Mouse (Mus musculus): ENCODE data around the gene Ddx54. TPM values are rescaled to one million over a fixed set of nuclear protein-coding genes. Genes with fewer than 3 reads are reported as not detected.

Ddx54 gene
- polyA plus RNA-seq, 1 experiment from 2014 or later, result 33.1 TPM

- H3K4me1 ChIP-seq (ENCODE audit: control insufficient read depth, insufficient read depth, low read length), result peaks cover 5% of the 10 kb centered on the region; the same call in 1 of the 2 replicates
- H3K27ac ChIP-seq (replicated peaks; ENCODE audit: low read depth, low read length), result no peak overlapping the region
- no peaks in the 10 kb centered on the region for H3K9me3 ChIP-seq (ENCODE audit: control insufficient read depth, low read length)
- no peak overlapping the region for H3K9ac ChIP-seq (ENCODE audit: low read length)
- ATAC-seq (ENCODE audit: insufficient number of reproducible peaks, low FRiP score, low TSS enrichment, low read depth) (no peak), DNase-seq (ENCODE audit: low spot score) (no peak)
- H3K36me3 ChIP-seq (ENCODE audit: control insufficient read depth, insufficient read depth, low read length), result peaks cover 43% of the 10 kb centered on the region
- H3K4me3 ChIP-seq (ENCODE audit: low read depth, low read length), result no peak overlapping the region
- WGBS, result 94% methylated on average over 23 of the region's 23 CpGs
- no peaks in the 10 kb centered on the region for H3K27me3 ChIP-seq (ENCODE audit: control insufficient read depth, insufficient read depth, low read length)
- H3K4me2 ChIP-seq (ENCODE audit: low read depth, severe bottlenecking), result no peak overlapping the region
Measured at GRCm38 (mm10) chr5:120621078-120621765, 8.7 kb downstream of the Ddx54 start.

GRCm38 (mm10) chr5:120621846-120622197, 9.3 kb downstream of the Ddx54 start:
- Histone ChIP-seq H3K36me3 (ENCODE audit: control insufficient read depth, insufficient read depth, low read length) (peaks cover 45% of the 10 kb centered on the region), H3K27ac (replicated peaks; ENCODE audit: low read depth, low read length) (no peak overlapping the region), H3K4me3 (ENCODE audit: low read depth, low read length) (no peak overlapping the region), H3K9me3 (ENCODE audit: control insufficient read depth, low read length) (no peaks in the 10 kb centered on the region), H3K4me2 (ENCODE audit: low read depth, severe bottlenecking) (no peak overlapping the region), H3K4me1 (ENCODE audit: control insufficient read depth, insufficient read depth, low read length) (peaks cover 5% of the 10 kb centered on the region; the same call in 1 of the 2 replicates), H3K9ac (ENCODE audit: low read length) (no peak overlapping the region), H3K27me3 (ENCODE audit: control insufficient read depth, insufficient read depth, low read length) (no peaks in the 10 kb centered on the region)
- 93% methylated on average over 10 of the region's 10 CpGs for WGBS
- no peak for ATAC-seq (ENCODE audit: insufficient number of reproducible peaks, low FRiP score, low TSS enrichment, low read depth)
- DNase-seq (ENCODE audit: low spot score), result no peak

DNA sequence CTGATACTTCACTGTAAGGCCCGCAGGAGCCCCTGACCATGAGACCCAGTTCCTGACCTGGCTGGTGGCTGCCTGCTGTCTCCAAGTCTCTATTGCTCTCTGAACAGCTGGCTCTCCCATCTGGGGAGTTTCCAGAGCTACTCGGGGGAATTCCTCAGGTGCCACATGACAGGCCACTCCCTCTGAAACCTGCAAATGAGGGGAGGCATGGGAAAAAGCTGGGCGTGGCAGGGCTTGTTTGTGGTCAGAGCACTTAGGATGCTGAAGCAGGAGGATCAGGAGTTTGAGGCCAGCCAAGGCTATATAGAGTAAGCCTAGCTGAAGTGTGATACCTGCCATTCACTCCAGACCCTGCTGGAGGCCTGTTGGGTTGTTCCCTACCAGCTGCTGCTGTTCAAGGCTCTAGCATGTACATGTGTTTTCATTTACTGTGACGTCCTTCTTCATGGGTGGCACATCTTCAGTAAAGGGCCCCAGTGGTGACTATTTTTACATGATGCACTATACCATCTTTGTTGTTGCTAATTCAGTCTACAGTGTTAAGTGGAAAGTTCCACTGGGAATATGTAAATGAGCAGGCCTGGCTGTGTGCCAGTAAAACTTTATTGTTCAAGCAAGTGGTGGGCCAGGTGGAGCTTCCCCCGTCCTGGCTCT, 9.8 kb downstream of the Ddx54 start:
- ATAC-seq (ENCODE audit: insufficient number of reproducible peaks, low FRiP score, low TSS enrichment, low read depth) (no peak), DNase-seq (ENCODE audit: low spot score) (no peak)
- Histone ChIP-seq H3K36me3 (ENCODE audit: control insufficient read depth, insufficient read depth, low read length) (peaks cover 44% of the 10 kb centered on the region), H3K27ac (replicated peaks; ENCODE audit: low read depth, low read length) (no peak overlapping the region), H3K9ac (ENCODE audit: low read length) (no peak overlapping the region), H3K4me1 (ENCODE audit: control insufficient read depth, insufficient read depth, low read length) (peaks cover 5% of the 10 kb centered on the region; the same call in 1 of the 2 replicates), H3K4me2 (ENCODE audit: low read depth, severe bottlenecking) (no peak overlapping the region), H3K4me3 (ENCODE audit: low read depth, low read length) (no peak overlapping the region), H3K9me3 (ENCODE audit: control insufficient read depth, low read length) (no peaks in the 10 kb centered on the region), H3K27me3 (ENCODE audit: control insufficient read depth, insufficient read depth, low read length) (no peaks in the 10 kb centered on the region)
- WGBS, result 67% methylated on average over 5 of the region's 5 CpGs

DNA sequence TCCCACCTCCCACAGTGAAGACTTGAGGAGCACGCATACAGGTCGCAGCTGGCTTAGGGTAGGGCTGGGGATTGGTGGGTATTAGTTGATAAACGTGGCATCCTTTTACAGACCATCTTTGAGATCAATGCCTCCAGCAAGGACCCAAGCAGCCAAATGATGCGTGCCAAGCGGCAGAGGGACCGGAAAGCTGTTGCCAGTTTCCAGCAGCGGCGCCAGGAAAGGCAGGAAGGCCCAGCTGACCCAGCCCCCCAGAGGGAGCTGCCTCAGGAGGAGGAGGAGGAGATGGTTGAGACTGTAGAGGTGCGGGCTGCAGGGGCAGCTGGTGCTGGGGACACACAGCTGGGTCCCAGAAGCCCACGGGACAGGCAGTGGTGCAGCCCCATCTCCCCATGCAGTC, 11.9 kb downstream of the Ddx54 start:
- H3K36me3 ChIP-seq (ENCODE audit: control insufficient read depth, insufficient read depth, low read length), result peaks cover 37% of the 10 kb centered on the region

GRCm38 (mm10) chr5:120626399-120626798, 13.9 kb downstream of the Ddx54 start:
- H3K4me1 ChIP-seq (ENCODE audit: control insufficient read depth, insufficient read depth, low read length), result peaks cover 5% of the 10 kb centered on the region; the same call in 1 of the 2 replicates
- WGBS, result 22% methylated on average over 16 of the region's 19 CpGs
- no peak overlapping the region for H3K4me3 ChIP-seq (ENCODE audit: low read depth, low read length)
- H3K4me2 ChIP-seq (ENCODE audit: low read depth, severe bottlenecking), result no peak overlapping the region
- peak; percentile 73 for DNase-seq (ENCODE audit: low spot score)
- no peaks in the 10 kb centered on the region; the same call in 1 of the 2 replicates for H3K27me3 ChIP-seq (ENCODE audit: control insufficient read depth, insufficient read depth, low read length)
- ATAC-seq (ENCODE audit: insufficient number of reproducible peaks, low FRiP score, low TSS enrichment, low read depth), result peak; percentile 63; the same call in 1 of the 2 replicates
- H3K9me3 ChIP-seq (ENCODE audit: control insufficient read depth, low read length), result no peaks in the 10 kb centered on the region
- H3K9ac ChIP-seq (ENCODE audit: low read length), result no peak overlapping the region
- peaks cover 27% of the 10 kb centered on the region for H3K36me3 ChIP-seq (ENCODE audit: control insufficient read depth, insufficient read depth, low read length)
- H3K27ac ChIP-seq (replicated peaks; ENCODE audit: low read depth, low read length), result no peak overlapping the region

More for the DNA sequence above, 11.9 kb downstream of the Ddx54 start:
- no peaks in the 10 kb centered on the region for H3K9me3 ChIP-seq (ENCODE audit: control insufficient read depth, low read length)
- ATAC-seq (ENCODE audit: insufficient number of reproducible peaks, low FRiP score, low TSS enrichment, low read depth), result no peak
- H3K4me1 ChIP-seq (ENCODE audit: control insufficient read depth, insufficient read depth, low read length), result peaks cover 5% of the 10 kb centered on the region; the same call in 1 of the 2 replicates
- 90% methylated on average over 10 of the region's 10 CpGs for WGBS
- no peak overlapping the region for H3K4me3 ChIP-seq (ENCODE audit: low read depth, low read length)
- no peak overlapping the region for H3K4me2 ChIP-seq (ENCODE audit: low read depth, severe bottlenecking)
- H3K27me3 ChIP-seq (ENCODE audit: control insufficient read depth, insufficient read depth, low read length), result no peaks in the 10 kb centered on the region
- no peak for DNase-seq (ENCODE audit: low spot score)
- H3K9ac ChIP-seq (ENCODE audit: low read length), result no peak overlapping the region
- no peak overlapping the region for H3K27ac ChIP-seq (replicated peaks; ENCODE audit: low read depth, low read length)

DNA sequence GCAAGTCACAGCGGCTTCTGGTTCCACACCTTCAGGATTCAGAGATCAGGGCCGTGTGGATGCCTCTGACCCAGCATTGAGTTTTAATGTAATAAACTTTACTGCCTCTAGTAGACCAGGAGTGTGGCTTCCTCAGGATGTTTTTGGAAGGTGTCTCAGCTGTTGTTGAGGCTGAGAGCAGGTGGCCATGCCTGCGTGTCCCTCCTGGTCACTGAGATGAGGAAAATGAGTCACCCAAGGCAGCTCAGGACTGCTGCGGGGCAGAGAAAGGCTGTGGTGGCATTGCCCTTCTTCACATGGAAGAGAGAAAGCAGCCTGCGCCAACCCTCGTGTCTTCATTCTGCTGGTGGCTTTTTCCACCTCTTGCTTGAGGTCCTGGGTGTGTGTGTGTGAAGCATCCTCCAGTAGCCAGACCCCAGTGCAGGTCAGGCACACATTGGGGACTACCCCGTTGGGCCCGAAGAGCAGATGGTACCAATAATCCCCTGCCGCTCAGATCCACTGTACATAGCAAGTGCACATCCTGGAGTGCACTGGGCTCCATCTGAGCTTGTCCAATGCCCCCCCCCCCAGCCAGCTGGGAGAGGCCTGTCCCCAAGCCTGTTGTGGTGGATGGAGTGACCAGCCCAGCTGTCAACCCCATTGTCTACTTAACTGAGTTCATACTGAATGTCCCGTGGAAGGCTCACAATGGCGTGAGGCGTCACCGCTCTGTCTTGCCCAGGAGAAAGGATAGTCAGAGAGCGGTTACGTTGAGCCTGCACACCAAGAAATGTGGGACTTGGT, 15.2 kb downstream of the Ddx54 start:
- H3K4me2 ChIP-seq (ENCODE audit: low read depth, severe bottlenecking), result no peak overlapping the region
- no peak overlapping the region for H3K9ac ChIP-seq (ENCODE audit: low read length)
- no peak for ATAC-seq (ENCODE audit: insufficient number of reproducible peaks, low FRiP score, low TSS enrichment, low read depth)
- H3K36me3 ChIP-seq (ENCODE audit: control insufficient read depth, insufficient read depth, low read length), result peaks cover 20% of the 10 kb centered on the region
- no peaks in the 10 kb centered on the region for H3K4me1 ChIP-seq (ENCODE audit: control insufficient read depth, insufficient read depth, low read length)
- 91% methylated on average over 15 of the region's 15 CpGs for WGBS
- H3K27ac ChIP-seq (replicated peaks; ENCODE audit: low read depth, low read length), result no peak overlapping the region
- no peak overlapping the region for H3K4me3 ChIP-seq (ENCODE audit: low read depth, low read length)
- no peaks in the 10 kb centered on the region; the same call in 1 of the 2 replicates for H3K27me3 ChIP-seq (ENCODE audit: control insufficient read depth, insufficient read depth, low read length)
- no peak for DNase-seq (ENCODE audit: low spot score)
- H3K9me3 ChIP-seq (ENCODE audit: control insufficient read depth, low read length), result no peaks in the 10 kb centered on the region

GRCm38 (mm10) chr5:120628624-120629023, 16.1 kb downstream of the Ddx54 start:
- DNase-seq (ENCODE audit: low spot score), result no peak
- no peaks in the 10 kb centered on the region for H3K9me3 ChIP-seq (ENCODE audit: control insufficient read depth, low read length)
- no peak overlapping the region for H3K4me3 ChIP-seq (ENCODE audit: low read depth, low read length)
- no peak for ATAC-seq (ENCODE audit: insufficient number of reproducible peaks, low FRiP score, low TSS enrichment, low read depth)
- no peaks in the 10 kb centered on the region; the same call in 1 of the 2 replicates for H3K27me3 ChIP-seq (ENCODE audit: control insufficient read depth, insufficient read depth, low read length)
- WGBS, result 85% methylated on average over 7 of the region's 7 CpGs
- no peak overlapping the region for H3K9ac ChIP-seq (ENCODE audit: low read length)
- H3K4me2 ChIP-seq (ENCODE audit: low read depth, severe bottlenecking), result no peak overlapping the region
- no peaks in the 10 kb centered on the region for H3K4me1 ChIP-seq (ENCODE audit: control insufficient read depth, insufficient read depth, low read length)
- H3K27ac ChIP-seq (replicated peaks; ENCODE audit: low read depth, low read length), result no peak overlapping the region
- peaks cover 20% of the 10 kb centered on the region for H3K36me3 ChIP-seq (ENCODE audit: control insufficient read depth, insufficient read depth, low read length)

DNA sequence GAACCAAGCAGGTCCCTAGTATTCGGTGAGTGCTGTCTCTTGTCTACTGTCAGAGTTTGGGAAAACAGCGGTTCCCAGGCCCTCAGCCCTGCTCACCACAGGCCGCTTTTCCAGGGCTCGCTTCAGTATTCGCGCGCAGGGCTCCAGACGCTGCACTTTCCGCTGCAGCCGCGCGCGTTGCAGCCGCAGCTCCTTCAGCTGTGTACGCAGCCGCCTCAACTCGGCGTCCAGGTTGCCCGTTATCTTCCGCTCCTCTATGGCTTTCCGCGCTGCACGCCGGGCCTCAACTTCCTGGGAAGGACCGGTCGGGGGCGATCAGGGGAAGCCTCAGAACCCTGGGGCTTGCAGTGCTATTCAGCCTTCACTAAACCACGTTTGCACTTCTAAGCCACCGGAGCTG, 18.6 kb downstream of the Ddx54 start:
- Histone ChIP-seq H3K27me3 (ENCODE audit: control insufficient read depth, insufficient read depth, low read length) (no peaks in the 10 kb centered on the region; the same call in 1 of the 2 replicates), H3K4me2 (ENCODE audit: low read depth, severe bottlenecking) (peak overlapping the region; percentile 27; the same call in 1 of the 2 replicates), H3K9ac (ENCODE audit: low read length) (0 out of 2 replicates have a peak overlapping the region, but pooled peaks have one; percentile 23), H3K27ac (replicated peaks; ENCODE audit: low read depth, low read length) (no peak overlapping the region), H3K36me3 (ENCODE audit: control insufficient read depth, insufficient read depth, low read length) (peaks cover 10% of the 10 kb centered on the region; the same call in 1 of the 2 replicates), H3K4me3 (ENCODE audit: low read depth, low read length) (no peak overlapping the region), H3K4me1 (ENCODE audit: control insufficient read depth, insufficient read depth, low read length) (no peaks in the 10 kb centered on the region), H3K9me3 (ENCODE audit: control insufficient read depth, low read length) (no peaks in the 10 kb centered on the region)
- DNase-seq (ENCODE audit: low spot score) (no peak), ATAC-seq (ENCODE audit: insufficient number of reproducible peaks, low FRiP score, low TSS enrichment, low read depth) (no peak)
- WGBS, result 9% methylated on average over 29 of the region's 29 CpGs

Measured in limb, embryonic 11.5 days (tissue).